8 mouse cellular contexts compared by ENCODE assay signal in genomic region chrX:12129230-12129629, GRCm38 (mm10). TPM values are rescaled to one million over a fixed set of nuclear protein-coding genes. Genes with fewer than 3 reads are reported as not detected.
DNase-seq lines count a peak whose midpoint lies in the region; ATAC-seq lines count a peak whose summit lies in the region.

No protein-coding gene starts in this region.

- no peaks in the 10 kb centered on the region for H3K9me3 ChIP-seq in embryonic facial prominence, embryonic 11.5 days (replicated peaks; ENCODE audit: control insufficient read depth, low read length)
- H3K9me3 ChIP-seq in heart, embryonic 12.5 days (replicated peaks) = no peaks in the 10 kb centered on the region

- H3K4me2 ChIP-seq in embryonic facial prominence, embryonic 11.5 days (ENCODE audit: low read depth, low read length) = peak overlapping the region; percentile 63
- peak overlapping the region; percentile 85 for H3K4me2 ChIP-seq in heart, embryonic 12.5 days

- no peak for ATAC-seq in embryonic facial prominence, embryonic 11.5 days (replicated peaks; ENCODE audit: insufficient number of reproducible peaks, low FRiP score, low TSS enrichment, low read depth)
- ATAC-seq in heart, embryonic 12.5 days (ENCODE audit: insufficient number of reproducible peaks, low FRiP score) = no peak
- no peak for ATAC-seq in cerebellum, adult (ENCODE audit: insufficient number of reproducible peaks, low FRiP score, low TSS enrichment)

- peak overlapping the region; percentile 6; the same call in 1 of the 2 replicates for H3K4me3 ChIP-seq in embryonic facial prominence, embryonic 11.5 days (ENCODE audit: low read depth, low read length)
- H3K4me3 ChIP-seq in heart, embryonic 12.5 days = peak overlapping the region; percentile 77

- DNase-seq in urinary bladder, postnatal 14 days (ENCODE audit: low spot score) = peak; percentile 64
- no peak for DNase-seq in urinary bladder, postnatal 25 days (ENCODE audit: low spot score)
- peak; percentile 26 for DNase-seq in embryonic facial prominence, embryonic 11.5 days (ENCODE audit: low spot score)
- peak; percentile 57 to 62 for DNase-seq in kidney, adult 8-10 months
- DNase-seq in lung, postnatal 10 days = peak; percentile 82
- peak; percentile 52 for DNase-seq in splenic B cell, adult 2 months (ENCODE audit: low read depth, low spot score)

- peaks cover 3% of the 10 kb centered on the region for H3K4me1 ChIP-seq in embryonic facial prominence, embryonic 11.5 days (ENCODE audit: control insufficient read depth, insufficient read depth, low read length)
- H3K4me1 ChIP-seq in heart, embryonic 12.5 days (replicated peaks) = peaks cover 58% of the 10 kb centered on the region

- peaks cover 50% of the 10 kb centered on the region for H3K27me3 ChIP-seq in embryonic facial prominence, embryonic 11.5 days (ENCODE audit: control insufficient read depth, insufficient read depth, low read length)
- peaks cover 92% of the 10 kb centered on the region for H3K27me3 ChIP-seq in heart, embryonic 12.5 days (replicated peaks)
- no peaks in the 10 kb centered on the region for H3K27me3 ChIP-seq in splenic B cell, adult 2 months (ENCODE audit: control insufficient read depth, insufficient read depth, low read length, poor library complexity, severe bottlenecking)

- WGBS in embryonic facial prominence, embryonic 11.5 days = 4% methylated on average over 24 of the region's 24 CpGs
- 3% methylated on average over 24 of the region's 24 CpGs for WGBS in heart, embryonic 12.5 days

- H3K9ac ChIP-seq in embryonic facial prominence, embryonic 11.5 days (replicated peaks; ENCODE audit: low read length) = 0 out of 2 replicates have a peak overlapping the region, but pooled peaks have one; percentile 39
- peak overlapping the region; percentile 89 for H3K9ac ChIP-seq in heart, embryonic 12.5 days

- H3K27ac ChIP-seq in embryonic facial prominence, embryonic 11.5 days (replicated peaks; ENCODE audit: low read depth, low read length) = no peak overlapping the region
- no peak overlapping the region for H3K27ac ChIP-seq in heart, embryonic 12.5 days (ENCODE audit: poor library complexity, severe bottlenecking)

- H3K36me3 ChIP-seq in embryonic facial prominence, embryonic 11.5 days (replicated peaks; ENCODE audit: control insufficient read depth, insufficient read depth, low read depth, low read length) = no peaks in the 10 kb centered on the region
- H3K36me3 ChIP-seq in heart, embryonic 12.5 days = no peaks in the 10 kb centered on the region
- H3K36me3 ChIP-seq in splenic B cell, adult 2 months (ENCODE audit: control insufficient read depth, insufficient read depth, low read length, poor library complexity, severe bottlenecking) = no peaks in the 10 kb centered on the region

RNA-seq across cellular contexts. Expression of gene Bcor, which starts 30.9 kb away (rescaled TPM):
- polyA plus RNA-seq in embryonic facial prominence, embryonic 11.5 days (2014; fragmentation: Nextera tagmentation; extraction: Ambion mirVana) = 26.9 TPM in 2 replicates
- 20.3 and 23.4 TPM in 2 replicates for polyA plus RNA-seq in heart, embryonic 12.5 days (2016; fragmentation: Nextera tagmentation; extraction: Ambion mirVana)
